Mouse (Mus musculus) C2C12 (cell line): Measurements from ENCODE around the gene Ap1s1.

ENCODE experiments used
- CEBPB ChIP-seq: IDR thresholded peaks from one replicate; pipeline ENCODE4 v1.6.1; 2011; ENCODE audit warnings: low read depth, mild to moderate bottlenecking, control low read depth, moderate library complexity
- CTCF ChIP-seq: IDR thresholded peaks from one replicate; pipeline ENCODE4 v1.5.1; 2011; ENCODE audit not compliant: control insufficient read depth, insufficient read depth, insufficient read length

DNA sequence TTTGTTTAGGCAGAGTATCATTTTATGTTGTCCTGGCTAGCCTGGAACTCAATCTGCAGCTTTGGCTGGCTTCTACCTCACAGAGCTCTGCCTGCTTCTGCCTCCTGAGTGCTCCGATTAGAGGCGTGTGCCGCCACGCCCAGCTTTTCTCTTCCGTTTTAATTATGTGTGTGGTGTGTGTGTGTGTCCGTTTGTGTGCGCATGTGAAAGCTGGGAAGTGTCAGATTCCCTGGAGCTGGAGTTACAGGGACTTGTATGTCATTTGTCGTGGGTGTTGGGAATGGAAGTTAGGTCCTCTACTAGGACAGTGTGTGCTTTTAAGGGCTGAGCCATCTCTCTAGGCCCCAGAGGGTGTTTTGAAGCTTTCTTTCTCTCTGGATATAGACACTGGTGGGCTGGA, 27.2 kb upstream of the Ap1s1 start:
- TF ChIP-seq CTCF (no peak), CEBPB (no peak)
